Mouse (Mus musculus) stomach, postnatal 0 days (tissue): Measurements from ENCODE around the gene Hoxa13.

Source experiments
- CTCF ChIP-seq: IDR thresholded peaks from 2 replicates; pipeline ENCODE4 v1.5.1; 2016; ENCODE audit warnings: antibody characterized with exemption, low read depth, mild to moderate bottlenecking, moderate library complexity
- EP300 ChIP-seq: optimal IDR thresholded peaks from 2 replicates; pipeline ENCODE3; 2016; ENCODE audit warnings: antibody characterized with exemption

- TF ChIP-seq CTCF (no peak), EP300 (no peak)
Observed at GRCm38 (mm10) chr6:52231885-52232567, 28.7 kb downstream of the Hoxa13 start.
